ENCODE assay signal across 25 mouse cellular contexts in the genomic region with DNA sequence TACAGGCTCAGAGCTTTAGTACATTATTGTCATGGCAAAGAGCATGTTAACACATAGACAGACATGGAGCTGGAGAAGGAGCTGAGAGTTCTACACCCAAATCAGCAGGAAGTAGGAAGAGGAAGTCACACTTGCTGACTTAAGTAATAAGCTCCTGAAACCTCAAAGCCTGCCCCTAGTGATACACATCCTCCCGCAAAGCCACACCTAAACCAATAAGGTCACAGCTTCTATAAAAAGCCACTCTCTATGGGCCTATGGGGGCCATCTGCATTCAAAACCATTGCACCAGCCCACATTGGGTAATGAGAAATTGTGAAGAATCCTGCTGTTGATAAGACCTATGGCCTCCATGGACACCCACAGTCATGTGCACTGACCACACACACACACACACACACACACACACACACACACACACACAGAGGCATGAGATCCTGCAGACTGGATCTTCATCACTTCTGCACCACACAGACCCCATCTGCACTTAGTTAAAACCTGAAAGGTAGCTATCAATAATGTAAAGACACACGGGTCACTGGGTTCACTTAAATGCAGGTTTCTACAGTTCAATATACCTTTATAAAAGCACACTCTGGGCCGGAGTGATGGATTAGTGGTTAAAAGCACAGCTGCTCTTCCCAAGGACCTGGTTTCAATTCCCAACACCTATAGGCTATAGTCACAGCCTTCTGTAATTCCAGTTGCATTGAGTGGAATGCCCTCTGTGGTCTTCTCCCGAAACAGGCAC.
DNase-seq lines count a peak whose midpoint lies in the region; ATAC-seq lines count a peak whose summit lies in the region.
"Had no signal": no experiment of that assay in that cellular context is flagged by ENCODE, and none has a peak within 500 bp of the region (broad histone marks: within the 10 kb centered on the region; RNA-seq: fewer than 3 reads in every experiment).

No protein-coding gene starts in this region.

- no peaks in the 10 kb centered on the region for H3K4me1 ChIP-seq in neural tube, embryonic 15.5 days
- H3K4me1 ChIP-seq in embryonic facial prominence, embryonic 10.5 days = no peaks in the 10 kb centered on the region
- no peaks in the 10 kb centered on the region for H3K4me1 ChIP-seq in limb, embryonic 11.5 days (ENCODE audit: control insufficient read depth, insufficient read depth, low read length)
- H3K4me1 ChIP-seq: forebrain, embryonic 15.5 days; heart, embryonic 10.5 days; heart, embryonic 15.5 days; liver, embryonic 13.5 days; megakaryocyte, embryonic 14.5 days; midbrain, embryonic 13.5 days; stomach, embryonic 15.5 days had no signal

- H3K27ac ChIP-seq in neural tube, embryonic 15.5 days (replicated peaks) = no peak overlapping the region
- H3K27ac ChIP-seq in embryonic facial prominence, embryonic 10.5 days (replicated peaks) = no peak overlapping the region
- no peak overlapping the region for H3K27ac ChIP-seq in limb, embryonic 11.5 days (replicated peaks; ENCODE audit: low read depth, low read length)
- H3K27ac ChIP-seq: forebrain, embryonic 15.5 days; heart, embryonic 10.5 days; heart, embryonic 15.5 days; hindbrain, embryonic 14.5 days; liver, embryonic 13.5 days; midbrain, embryonic 13.5 days; stomach, embryonic 15.5 days had no signal

- H3K36me3 ChIP-seq in neural tube, embryonic 15.5 days = no peaks in the 10 kb centered on the region
- no peaks in the 10 kb centered on the region for H3K36me3 ChIP-seq in embryonic facial prominence, embryonic 10.5 days (replicated peaks)
- no peaks in the 10 kb centered on the region for H3K36me3 ChIP-seq in limb, embryonic 11.5 days (ENCODE audit: control insufficient read depth, insufficient read depth, low read length)
- H3K36me3 ChIP-seq: forebrain, embryonic 15.5 days; heart, embryonic 10.5 days; heart, embryonic 15.5 days; liver, embryonic 13.5 days; midbrain, embryonic 13.5 days; stomach, embryonic 15.5 days had no signal

- no peak for ATAC-seq in neural tube, embryonic 15.5 days (ENCODE audit: low FRiP score)
- peak; percentile 67 for ATAC-seq in limb, embryonic 11.5 days (ENCODE audit: insufficient number of reproducible peaks, low FRiP score, low TSS enrichment, low read depth)
- 0 out of 2 replicates have a peak, but pooled peaks have one; percentile 26 for ATAC-seq in neutrophil, adult 5-6 weeks (ENCODE audit: extremely low read depth, insufficient number of reproducible peaks, low FRiP score, poor library complexity, severe bottlenecking)
- ATAC-seq: CD4-positive, CD25-positive, alpha-beta regulatory T cell, adult 4 months; forebrain, embryonic 15.5 days; midbrain, embryonic 13.5 days had no signal

- no peak overlapping the region for H3K4me3 ChIP-seq in neural tube, embryonic 15.5 days (replicated peaks)
- H3K4me3 ChIP-seq in embryonic facial prominence, embryonic 10.5 days = no peak overlapping the region
- no peak overlapping the region for H3K4me3 ChIP-seq in limb, embryonic 11.5 days (ENCODE audit: low read depth, low read length)
- H3K4me3 ChIP-seq: forebrain, embryonic 15.5 days; heart, embryonic 10.5 days; heart, embryonic 15.5 days; liver, embryonic 13.5 days; megakaryocyte, embryonic 14.5 days; midbrain, embryonic 13.5 days; stomach, embryonic 15.5 days had no signal

- WGBS in neural tube, embryonic 15.5 days = 90% methylated on average over 4 of the region's 4 CpGs
- 80% methylated on average over 4 of the region's 4 CpGs for WGBS in embryonic facial prominence, embryonic 10.5 days
- WGBS in limb, embryonic 11.5 days = 35% methylated on average over 4 of the region's 4 CpGs

- no peak overlapping the region for H3K9ac ChIP-seq in neural tube, embryonic 15.5 days (replicated peaks)
- no peak overlapping the region for H3K9ac ChIP-seq in limb, embryonic 11.5 days (ENCODE audit: low read length)
- H3K9ac ChIP-seq: forebrain, embryonic 15.5 days; heart, embryonic 15.5 days; hindbrain, embryonic 14.5 days; liver, embryonic 13.5 days; midbrain, embryonic 13.5 days; stomach, embryonic 15.5 days had no signal

- H3K4me2 ChIP-seq in neural tube, embryonic 15.5 days = no peak overlapping the region
- no peak overlapping the region for H3K4me2 ChIP-seq in limb, embryonic 11.5 days (ENCODE audit: low read depth, severe bottlenecking)
- H3K4me2 ChIP-seq: forebrain, embryonic 15.5 days; heart, embryonic 15.5 days; hindbrain, embryonic 14.5 days; liver, embryonic 13.5 days; midbrain, embryonic 13.5 days; stomach, embryonic 15.5 days had no signal

- H3K27me3 ChIP-seq in neural tube, embryonic 15.5 days (replicated peaks) = no peaks in the 10 kb centered on the region
- H3K27me3 ChIP-seq in embryonic facial prominence, embryonic 10.5 days (replicated peaks; ENCODE audit: low read depth, poor library complexity, severe bottlenecking) = no peaks in the 10 kb centered on the region
- no peaks in the 10 kb centered on the region for H3K27me3 ChIP-seq in limb, embryonic 11.5 days (ENCODE audit: control insufficient read depth, insufficient read depth, low read length)
- H3K27me3 ChIP-seq: forebrain, embryonic 15.5 days; heart, embryonic 15.5 days; liver, embryonic 13.5 days; megakaryocyte, embryonic 14.5 days; midbrain, embryonic 13.5 days; stomach, embryonic 15.5 days had no signal

- H3K9me3 ChIP-seq in neural tube, embryonic 15.5 days (replicated peaks) = no peaks in the 10 kb centered on the region
- H3K9me3 ChIP-seq in embryonic facial prominence, embryonic 10.5 days = no peaks in the 10 kb centered on the region
- no peaks in the 10 kb centered on the region for H3K9me3 ChIP-seq in limb, embryonic 11.5 days (ENCODE audit: control insufficient read depth, low read length)
- H3K9me3 ChIP-seq: forebrain, embryonic 15.5 days; heart, embryonic 10.5 days; heart, embryonic 15.5 days; midbrain, embryonic 13.5 days; stomach, embryonic 15.5 days had no signal

- peak; percentile 24 for DNase-seq in neural tube, embryonic 10.5 days (ENCODE audit: extremely low spot score, low spot score)
- peak; percentile 5 for DNase-seq in embryonic facial prominence, embryonic 10.5 days (ENCODE audit: low spot score)
- peak; percentile 34 for DNase-seq in limb, embryonic 11.5 days (ENCODE audit: low spot score)
- DNase-seq in adrenal gland, adult 2 months = no peak
- DNase-seq in retina, postnatal 1 day = no peak
- no peak for DNase-seq in heart, adult 11 months
- DNase-seq: adrenal gland, postnatal 36 days; cerebellum, adult 8-10 months; cerebellum, postnatal 25 days; kidney, adult 11 months; kidney, postnatal 25 days; liver, embryonic 13.5 days; lung, adult 2 months; lung, postnatal 14 days; right cerebral cortex, postnatal 14 days had no signal

Comparison
In these comparisons a context has a peak if more than half of its experiments do, and no peak if none do; other contexts are left out.
1. DNase-seq: peak in neural tube, embryonic 10.5 days (single experiment), embryonic facial prominence, embryonic 10.5 days (single experiment) and limb, embryonic 11.5 days (single experiment); none in adrenal gland, adult 2 months (single experiment), retina, postnatal 1 day (single experiment) and heart, adult 11 months (single experiment).